Mouse (Mus musculus) hindbrain, embryonic 10.5 days (tissue): ENCODE measurements around the gene Zfp385b. TPM values are rescaled to one million over a fixed set of nuclear protein-coding genes. Genes with fewer than 3 reads are reported as not detected.

Experiments
- DNase-seq: peaks from one replicate; pipeline ENCODE4 v3.0.0-alpha.2; 2017; ENCODE audit warnings: low spot score
- H3K27ac ChIP-seq: fragments of 300-500 bp; sonication (generic); 2 replicates; pipeline ENCODE4 v1.5.1; 2016; ENCODE audit warnings: mild to moderate bottlenecking, moderate library complexity
- H3K27me3 ChIP-seq: fragments of 300-500 bp; sonication (generic); 2 replicates; pipeline ENCODE4 v1.6.1; 2016; ENCODE audit warnings: mild to moderate bottlenecking; ENCODE audit not compliant: poor library complexity, insufficient read depth, severe bottlenecking
- H3K36me3 ChIP-seq: fragments of 300-500 bp; sonication (generic); 2 replicates; pipeline ENCODE4 v1.6.1; 2016; ENCODE audit warnings: mild to moderate bottlenecking, moderate library complexity
- H3K4me1 ChIP-seq: fragments of 300-500 bp; sonication (generic); replicated peaks from 2 replicates; pipeline ENCODE4 v1.6.1; 2016; ENCODE audit warnings: mild to moderate bottlenecking
- H3K4me3 ChIP-seq: fragments of 300-500 bp; sonication (generic); 2 replicates; pipeline ENCODE4 v1.5.1; 2016; ENCODE audit warnings: mild to moderate bottlenecking, moderate library complexity
- H3K9me3 ChIP-seq: fragments of 300-500 bp; sonication (generic); 2 replicates; pipeline ENCODE4 v1.6.1; 2016; ENCODE audit warnings: mild to moderate bottlenecking, moderate library complexity
- WGBS: fragments of 180-500 bp; shearing (Covaris S2); methylation state at CpG from one replicate; pipeline ENCODE4 v1.1.7; 2016; 5-methylcytosine and 5-hydroxymethylcytosine counted together
- polyA plus RNA-seq: library from polyadenylated mRNA; unstranded; fragments of >200 nt; fragmentation: Nextera tagmentation; extraction: Ambion mirVana; gene quantifications from 2 replicates; pipeline ENCODE4 v1.2.1, GENCODE M21; 2016

Gene Zfp385b
- polyA plus RNA-seq, 1 experiment from 2014 or later = 1.1 TPM

DNA sequence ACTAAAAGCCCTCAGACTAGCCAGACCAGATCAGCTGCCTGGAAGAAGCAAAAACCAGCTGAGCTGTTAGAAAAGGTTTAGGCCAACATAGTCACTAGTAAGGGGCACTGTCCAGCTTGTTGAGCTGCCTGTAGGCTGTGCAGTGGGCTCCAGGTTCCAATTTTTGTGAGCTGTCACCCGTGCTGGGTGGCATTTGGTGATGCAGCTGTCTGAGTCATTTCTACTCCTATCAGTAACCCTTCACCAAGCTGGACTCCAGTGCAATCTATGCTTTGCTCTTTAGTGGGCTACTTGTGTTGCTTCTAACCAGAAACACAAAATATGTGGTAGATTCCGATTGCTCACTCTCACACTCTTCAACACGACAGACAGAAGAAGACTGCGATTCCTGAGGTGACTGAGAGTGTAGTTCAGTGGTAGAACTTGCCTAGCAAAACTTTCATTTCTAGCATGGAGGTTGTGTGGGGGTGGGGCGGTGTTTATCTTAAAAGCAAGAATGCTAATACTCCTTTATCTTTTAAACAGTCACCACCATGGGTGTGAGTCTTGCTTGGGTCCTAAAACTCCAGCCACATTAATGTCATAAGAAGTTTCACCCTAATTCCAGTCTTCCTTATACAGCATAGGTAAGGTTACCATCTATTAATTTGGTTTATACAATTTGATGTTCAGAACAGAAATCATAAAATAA lies 147.1 kb downstream of the Zfp385b start:
- Histone ChIP-seq H3K27me3 (no peaks in the 10 kb centered on the region), H3K9me3 (no peaks in the 10 kb centered on the region)

DNA sequence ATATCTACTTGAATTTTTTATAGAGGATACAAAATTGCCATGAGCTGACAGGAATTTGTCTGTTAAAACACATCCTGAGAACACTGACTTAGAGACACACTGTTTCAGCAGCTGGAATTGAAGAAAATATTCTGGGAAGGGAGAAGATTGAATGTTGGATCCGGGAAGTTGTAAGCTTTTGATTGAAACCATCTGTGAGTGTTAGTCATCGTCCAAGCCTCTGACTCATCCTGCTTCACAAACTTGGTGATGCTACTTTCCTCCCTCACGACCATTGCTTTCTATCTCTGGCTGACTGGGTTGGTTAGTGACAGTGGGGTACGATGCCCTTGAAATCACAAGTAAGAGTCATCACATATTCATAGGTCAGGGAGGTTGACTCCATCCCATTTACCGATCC lies 157.3 kb downstream of the Zfp385b start:
- DNase-seq = no peak
- WGBS = 82% methylated on average over 5 of the region's 5 CpGs
- Histone ChIP-seq H3K36me3 (no peaks in the 10 kb centered on the region), H3K4me1 (no peaks in the 10 kb centered on the region), H3K4me3 (no peak overlapping the region), H3K27me3 (no peaks in the 10 kb centered on the region), H3K27ac (no peak overlapping the region), H3K9me3 (no peaks in the 10 kb centered on the region)

More for the DNA sequence above, 147.1 kb downstream of the Zfp385b start:
- Histone ChIP-seq H3K4me1 (no peaks in the 10 kb centered on the region), H3K4me3 (no peak overlapping the region), H3K27ac (no peak overlapping the region), H3K36me3 (no peaks in the 10 kb centered on the region)
- 90% methylated on average over 5 of the region's 5 CpGs for WGBS
- DNase-seq = no peak

DNA sequence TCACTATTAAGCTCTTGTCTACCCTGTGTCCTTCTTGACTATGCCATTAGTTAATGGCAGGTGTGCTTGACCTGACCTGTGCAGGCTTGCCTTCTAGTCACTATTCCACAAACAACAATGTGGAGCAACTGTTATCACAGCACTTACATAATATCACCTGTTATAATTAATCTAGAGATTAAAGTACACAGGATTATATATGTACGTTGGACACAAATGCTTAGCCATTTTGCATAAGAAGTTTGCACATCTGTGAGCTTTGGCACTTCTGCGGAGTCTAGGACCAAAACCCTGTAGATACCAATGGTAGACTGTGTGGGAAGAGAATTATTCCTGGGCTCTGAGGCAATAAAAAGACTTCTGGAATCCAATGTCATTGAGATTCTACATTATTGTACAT lies 165.8 kb downstream of the Zfp385b start:
- WGBS = 91% methylated on average over 2 of the region's 2 CpGs
- Histone ChIP-seq H3K27ac (no peak overlapping the region), H3K9me3 (no peaks in the 10 kb centered on the region), H3K27me3 (no peaks in the 10 kb centered on the region), H3K36me3 (no peaks in the 10 kb centered on the region), H3K4me1 (no peaks in the 10 kb centered on the region), H3K4me3 (no peak overlapping the region)
- DNase-seq = no peak

DNA sequence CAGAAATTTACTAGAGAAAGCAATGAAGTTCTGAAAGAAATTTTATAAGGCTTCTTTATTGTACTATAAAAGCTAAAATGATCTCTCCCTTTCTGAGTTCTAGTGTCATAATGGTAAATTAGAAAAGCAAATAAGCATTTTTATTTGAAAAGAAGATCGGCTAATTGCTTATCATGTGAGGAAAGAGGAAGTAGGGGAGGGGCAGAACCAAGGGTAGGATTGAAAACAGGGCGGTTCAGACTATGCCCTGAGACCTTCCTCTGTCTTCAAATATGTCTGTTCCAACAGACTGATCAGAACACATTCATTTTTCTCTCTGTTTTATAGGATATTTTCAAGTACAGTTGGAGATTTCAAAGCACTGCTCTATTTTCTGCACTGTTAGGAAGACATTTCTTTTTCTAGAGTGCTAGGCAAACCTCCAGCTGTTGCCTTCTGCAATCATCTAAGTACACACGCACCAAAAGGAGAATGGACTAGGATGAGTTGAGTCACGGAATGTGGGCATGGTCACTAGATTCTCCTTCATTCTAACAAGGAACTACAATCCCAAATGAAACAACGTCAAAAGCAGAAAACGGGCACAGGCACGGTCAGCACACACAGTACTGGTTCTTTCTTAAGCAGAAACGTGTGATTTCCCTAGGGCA lies 177.8 kb downstream of the Zfp385b start:
- 93% methylated on average over 8 of the region's 8 CpGs for WGBS

DNA sequence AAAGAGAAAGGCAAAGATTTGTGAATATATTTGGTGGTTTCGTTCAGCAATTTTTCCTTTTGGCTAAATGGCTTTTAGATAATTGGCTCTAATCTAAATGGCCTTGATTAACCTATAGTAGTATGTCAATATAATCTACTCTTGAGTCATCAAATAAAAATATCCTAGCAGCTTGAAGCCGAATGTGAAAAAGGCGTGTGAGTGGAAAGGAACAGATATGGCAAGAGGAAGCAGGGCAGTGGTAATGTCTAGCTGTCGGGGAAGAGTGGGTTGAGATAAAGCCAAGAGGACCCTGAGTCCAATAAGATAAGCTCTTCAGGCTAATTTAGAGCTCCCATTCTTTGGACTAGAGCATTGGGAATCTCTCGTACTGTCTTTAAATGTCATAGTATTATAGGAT lies 179.4 kb downstream of the Zfp385b start:
- WGBS = 89% methylated on average over 5 of the region's 5 CpGs
- Histone ChIP-seq H3K9me3 (no peaks in the 10 kb centered on the region), H3K36me3 (no peaks in the 10 kb centered on the region), H3K4me1 (no peaks in the 10 kb centered on the region), H3K27ac (no peak overlapping the region), H3K4me3 (no peak overlapping the region), H3K27me3 (no peaks in the 10 kb centered on the region)
- DNase-seq = no peak

More for the DNA sequence above, 177.8 kb downstream of the Zfp385b start:
- Histone ChIP-seq H3K9me3 (no peaks in the 10 kb centered on the region), H3K36me3 (no peaks in the 10 kb centered on the region), H3K27ac (no peak overlapping the region), H3K4me3 (no peak overlapping the region), H3K27me3 (no peaks in the 10 kb centered on the region), H3K4me1 (no peaks in the 10 kb centered on the region)
- no peak for DNase-seq

DNA sequence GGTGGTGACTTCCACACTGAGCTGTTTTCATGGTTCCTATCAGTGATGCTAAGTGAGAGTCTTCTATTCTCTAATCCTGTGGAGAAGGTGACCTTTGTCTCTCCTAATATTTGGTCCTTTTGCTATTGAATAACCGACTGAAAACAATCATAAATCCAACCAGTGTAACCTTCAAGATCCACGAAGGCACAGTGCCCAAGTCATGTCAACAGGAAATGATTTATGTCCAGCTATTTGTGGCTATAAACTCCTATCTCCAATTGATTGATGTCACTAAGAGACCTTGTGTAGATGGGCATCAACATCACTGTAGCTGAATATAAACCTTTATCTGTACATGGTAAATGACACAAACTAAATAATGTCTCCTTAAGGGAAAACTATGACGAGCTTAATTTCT lies 187.8 kb downstream of the Zfp385b start:
- Histone ChIP-seq H3K9me3 (no peaks in the 10 kb centered on the region), H3K4me3 (no peak overlapping the region), H3K27ac (no peak overlapping the region), H3K4me1 (no peaks in the 10 kb centered on the region), H3K36me3 (no peaks in the 10 kb centered on the region), H3K27me3 (no peaks in the 10 kb centered on the region)
- no peak for DNase-seq
- WGBS = 79% methylated on average over 3 of the region's 3 CpGs

DNA sequence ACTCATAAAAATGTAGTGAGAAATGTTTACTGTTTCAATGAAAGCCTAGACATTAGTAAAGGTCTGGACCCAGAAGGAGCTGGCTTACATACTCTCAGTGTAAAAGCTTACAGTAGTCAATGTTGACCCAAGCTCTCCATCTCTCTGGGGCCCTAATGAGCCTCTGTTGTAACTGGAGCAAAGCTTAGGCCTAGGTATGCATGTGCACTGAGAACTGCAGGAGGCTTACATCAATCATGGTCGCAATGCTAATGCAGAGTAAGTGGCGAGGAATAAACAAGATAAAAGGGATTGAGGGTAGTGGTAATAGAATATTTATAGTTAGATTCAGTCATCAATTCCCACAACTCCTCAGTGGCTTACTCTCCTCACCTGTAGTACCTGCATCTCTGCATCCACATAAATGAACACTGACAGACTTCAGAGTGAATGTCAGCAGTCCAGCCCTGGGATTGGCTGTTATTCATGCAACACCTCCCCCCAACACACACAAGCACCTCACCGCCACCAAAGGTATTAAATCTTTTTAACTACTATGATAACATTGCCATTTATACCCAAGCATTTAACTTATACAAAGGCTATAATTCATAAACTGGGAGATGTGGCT lies 191.7 kb downstream of the Zfp385b start:
- no peak overlapping the region for H3K4me3 ChIP-seq
- DNase-seq = no peak
- H3K27me3 ChIP-seq = no peaks in the 10 kb centered on the region
- H3K9me3 ChIP-seq = no peaks in the 10 kb centered on the region
- 80% methylated on average over 3 of the region's 3 CpGs for WGBS
- no peaks in the 10 kb centered on the region for H3K36me3 ChIP-seq
- H3K27ac ChIP-seq = no peak overlapping the region
- H3K4me1 ChIP-seq = no peaks in the 10 kb centered on the region

DNA sequence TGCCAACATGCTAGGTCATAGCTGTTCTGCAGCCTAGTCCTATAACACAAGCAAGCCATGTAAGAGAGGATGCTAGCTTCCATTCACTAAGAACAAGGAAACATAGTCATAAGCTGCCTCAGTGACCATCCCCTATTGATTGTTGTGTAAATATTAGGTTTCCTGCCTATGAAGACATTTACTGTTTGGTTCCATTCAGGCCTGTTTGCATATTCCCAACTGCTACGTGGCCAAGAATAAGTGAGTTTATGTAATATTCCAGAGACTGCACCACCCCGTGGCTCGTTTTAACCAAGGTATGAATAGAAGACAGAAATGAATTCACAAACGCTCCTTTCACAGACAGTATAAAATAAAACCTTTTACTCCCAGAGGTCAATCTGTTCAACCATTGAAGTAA lies 200.8 kb downstream of the Zfp385b start:
- Histone ChIP-seq H3K4me1 (no peaks in the 10 kb centered on the region), H3K27ac (no peak overlapping the region), H3K4me3 (no peak overlapping the region), H3K9me3 (no peaks in the 10 kb centered on the region), H3K36me3 (no peaks in the 10 kb centered on the region), H3K27me3 (no peaks in the 10 kb centered on the region)
- DNase-seq = no peak
- WGBS = 94% methylated on average over 4 of the region's 4 CpGs

DNA sequence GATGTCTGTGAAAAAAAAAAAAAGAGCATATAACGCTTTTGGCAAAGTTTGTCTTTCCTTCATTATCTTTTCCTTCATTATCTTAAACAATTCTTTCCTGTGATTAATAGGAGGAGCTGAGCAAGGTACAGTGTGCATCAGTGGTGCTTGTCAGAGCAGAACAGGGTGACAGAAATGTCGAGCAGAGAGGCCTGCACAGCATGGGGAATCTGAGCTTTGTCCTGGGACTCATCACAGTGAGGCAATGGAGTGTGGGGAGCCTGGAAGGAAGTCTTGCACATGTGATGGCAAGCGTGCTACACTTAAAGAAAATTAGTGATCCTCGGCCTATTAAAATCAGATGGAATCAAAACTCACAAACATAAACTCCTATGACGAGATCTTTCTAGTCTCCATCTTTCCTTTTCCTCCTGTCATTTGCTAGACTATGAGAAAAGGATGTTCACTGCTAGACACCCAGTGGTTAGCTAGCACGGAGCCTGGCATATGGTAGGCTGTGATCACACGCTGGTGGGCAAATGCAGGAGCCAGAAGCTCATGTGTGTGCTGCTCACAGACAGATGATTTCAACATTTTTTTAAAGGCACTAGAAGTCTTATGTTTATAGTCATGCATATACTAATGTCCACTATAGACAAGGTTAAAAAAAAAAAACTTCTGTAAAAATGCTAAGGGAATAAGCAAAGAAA lies 209.0 kb downstream of the Zfp385b start:
- Histone ChIP-seq H3K36me3 (no peaks in the 10 kb centered on the region), H3K4me1 (no peaks in the 10 kb centered on the region), H3K27me3 (no peaks in the 10 kb centered on the region), H3K9me3 (no peaks in the 10 kb centered on the region), H3K4me3 (no peak overlapping the region), H3K27ac (no peak overlapping the region)
- DNase-seq = no peak
- WGBS = 85% methylated on average over 7 of the region's 7 CpGs

DNA sequence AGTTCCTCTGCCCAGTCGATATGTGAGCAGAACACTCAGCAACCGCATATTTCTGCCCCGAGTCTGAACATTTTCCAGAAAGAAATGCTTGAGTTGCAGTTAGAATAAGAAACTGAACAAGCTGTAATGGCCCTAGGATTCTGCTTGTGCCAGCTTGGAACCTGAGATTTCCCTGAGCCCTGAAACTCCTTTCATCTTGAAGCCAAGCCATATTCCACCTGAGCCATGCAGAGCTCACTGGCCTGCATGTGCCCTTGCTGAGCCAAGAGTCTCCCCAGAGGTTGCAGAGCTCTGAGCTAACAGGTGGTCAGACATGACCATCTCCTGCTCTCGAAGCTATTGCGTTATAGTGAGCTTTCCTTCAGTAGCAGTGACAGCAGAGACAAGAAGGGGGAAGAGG lies 210.0 kb downstream of the Zfp385b start:
- Histone ChIP-seq H3K27me3 (no peaks in the 10 kb centered on the region), H3K27ac (no peak overlapping the region), H3K4me3 (no peak overlapping the region), H3K36me3 (no peaks in the 10 kb centered on the region), H3K4me1 (no peaks in the 10 kb centered on the region), H3K9me3 (no peaks in the 10 kb centered on the region)
- WGBS = 86% methylated on average over 5 of the region's 5 CpGs
- no peak for DNase-seq

DNA sequence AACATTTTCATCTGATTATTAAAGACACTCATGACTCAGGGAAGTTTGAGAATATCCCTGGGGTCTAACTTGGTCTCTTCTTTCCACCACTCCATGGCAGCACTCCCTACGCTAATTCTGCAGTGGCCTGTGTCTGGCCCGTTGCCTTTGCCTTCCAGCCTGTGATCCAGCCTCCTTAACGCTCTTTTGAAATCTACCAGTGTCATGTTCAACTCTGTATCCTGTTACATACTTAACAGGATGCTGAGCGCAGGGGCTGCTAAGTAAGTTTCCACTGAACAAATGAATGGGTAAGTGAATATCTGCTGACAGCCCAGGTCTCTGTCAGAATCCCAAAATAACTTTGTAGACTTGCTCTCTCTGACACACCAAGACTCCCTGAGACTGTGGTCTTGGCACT lies 210.8 kb downstream of the Zfp385b start:
- Histone ChIP-seq H3K9me3 (no peaks in the 10 kb centered on the region), H3K4me3 (no peak overlapping the region), H3K4me1 (no peaks in the 10 kb centered on the region), H3K27ac (no peak overlapping the region), H3K27me3 (no peaks in the 10 kb centered on the region), H3K36me3 (no peaks in the 10 kb centered on the region)
- 73% methylated on average over 4 of the region's 4 CpGs for WGBS
- DNase-seq = no peak

DNA sequence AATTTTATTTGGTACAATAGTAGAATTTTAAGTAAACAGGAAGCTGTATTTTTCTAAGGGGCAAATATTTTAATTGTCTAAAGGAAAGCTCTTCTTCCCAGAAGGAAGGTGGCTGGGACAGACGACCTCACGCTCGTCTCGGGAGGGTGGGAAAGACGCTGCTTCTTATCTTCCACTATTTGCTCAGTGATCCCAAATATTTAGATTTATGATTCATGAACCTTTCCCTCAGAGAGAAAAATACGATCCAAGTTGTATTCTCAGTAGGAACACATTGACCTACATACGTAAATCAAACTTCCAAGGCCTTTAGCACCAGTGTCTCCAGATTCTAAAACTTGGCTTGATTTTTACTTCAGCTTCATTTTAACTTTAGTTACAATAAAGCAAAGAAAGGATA lies 226.0 kb downstream of the Zfp385b start:
- H3K27ac ChIP-seq = no peak overlapping the region
- H3K4me3 ChIP-seq = no peak overlapping the region
- no peak for DNase-seq
- 88% methylated on average over 7 of the region's 7 CpGs for WGBS
- no peaks in the 10 kb centered on the region for H3K9me3 ChIP-seq
- H3K36me3 ChIP-seq = no peaks in the 10 kb centered on the region
- no peaks in the 10 kb centered on the region for H3K27me3 ChIP-seq
- H3K4me1 ChIP-seq = no peaks in the 10 kb centered on the region

DNA sequence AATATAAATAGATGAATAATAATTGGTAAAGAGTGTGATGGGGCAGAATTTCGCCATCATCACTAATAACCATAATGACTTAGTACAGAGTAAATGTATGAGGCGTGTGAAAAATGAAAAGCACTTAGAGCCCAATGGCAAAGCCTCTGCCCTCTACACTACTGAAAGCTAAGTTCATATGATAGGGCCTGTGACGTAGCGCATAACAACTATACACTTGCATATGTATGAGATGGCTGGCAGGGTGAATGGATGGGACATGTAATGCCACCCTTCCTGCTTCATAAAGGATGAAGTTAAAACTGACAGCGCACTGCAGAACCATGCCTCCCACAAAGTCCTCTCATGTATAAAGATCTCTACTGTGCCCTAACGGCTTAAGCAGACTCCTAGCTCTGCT lies 226.9 kb downstream of the Zfp385b start:
- Histone ChIP-seq H3K27ac (no peak overlapping the region), H3K4me1 (no peaks in the 10 kb centered on the region), H3K4me3 (no peak overlapping the region), H3K36me3 (no peaks in the 10 kb centered on the region), H3K9me3 (no peaks in the 10 kb centered on the region), H3K27me3 (no peaks in the 10 kb centered on the region)
- 85% methylated on average over 6 of the region's 6 CpGs for WGBS
- no peak for DNase-seq
